Mouse (Mus musculus) spleen, adult 10 weeks (tissue): Measurements from ENCODE around the gene Fbxw4. TPM values are rescaled to one million over a fixed set of nuclear protein-coding genes. Genes with fewer than 3 reads are reported as not detected.

Experiments
- polyA plus RNA-seq: library from polyadenylated mRNA; stranded (reverse); fragments of 350-450 nt; fragmentation: Illumina TruSeq; extraction: RNeasy Lipid Tissue Mini Kit (QIAGEN cat#74804); gene quantifications from one replicate; pipeline ENCODE4 v1.2.3, GENCODE M21; 2015; ENCODE audit warnings: low replicate concordance; ENCODE audit not compliant: insufficient read depth

The Fbxw4 gene
- 17.9 TPM for polyA plus RNA-seq

GRCm38 (mm10) chr19:45659738-45660502 lies at the start of gene Fbxw4:
TSS of gene Fbxw4 (minus strand) at chr19:45660312.

GRCm38 (mm10) chr19:45560153-45560890 lies 99.8 kb downstream of the Fbxw4 start, which contains the start of the genes Poll and Gm17018:
TSS of gene Poll (minus strand) at chr19:45560531.
TSS of gene Gm17018 (plus strand) at chr19:45560615.

Other genes starting within 250 kb of the Fbxw4 start
- gene Poll, start 99.8 kb downstream of the Fbxw4 start, polyA plus RNA-seq = 4.2 TPM
- 19.9 TPM for gene Gm17018, start 99.7 kb downstream of the Fbxw4 start, polyA plus RNA-seq
- not detected for gene Fgf8, start 82.6 kb upstream of the Fbxw4 start, polyA plus RNA-seq
- gene Npm3, start 89.3 kb upstream of the Fbxw4 start, polyA plus RNA-seq = 63.2 TPM
- gene Mgea5, start 123.5 kb upstream of the Fbxw4 start, polyA plus RNA-seq = 206 TPM
- gene Kcnip2, start 155.7 kb upstream of the Fbxw4 start, polyA plus RNA-seq = 1.4 TPM